8 mouse cellular contexts compared by ENCODE assay signal in the genomic region with DNA sequence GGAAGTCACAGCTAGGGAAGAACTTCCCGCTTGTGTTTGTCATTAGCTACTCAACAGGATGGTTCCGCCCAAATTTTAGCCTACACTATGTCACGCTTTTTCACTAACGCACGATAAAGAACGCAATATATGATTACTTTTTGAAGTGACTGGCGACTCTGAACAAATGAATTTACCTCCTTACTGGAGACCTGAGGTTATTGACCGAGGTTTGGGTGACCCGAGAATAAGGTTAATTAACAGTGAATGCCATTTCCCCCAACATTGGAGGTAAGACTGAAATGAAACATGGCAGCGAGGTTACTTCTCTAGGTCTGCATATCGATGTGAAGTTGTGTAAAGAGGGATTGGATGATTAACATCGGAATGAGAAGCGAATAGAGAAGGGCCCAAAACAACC. TPM values are rescaled to one million over a fixed set of nuclear protein-coding genes. Genes with fewer than 3 reads are reported as not detected.
A peak's percentile ranks its signal among the peaks of the same experiment; 100 is the strongest.
DNase-seq lines count a peak whose midpoint lies in the region; ATAC-seq lines count a peak whose summit lies in the region.

No protein-coding gene starts in this region.

- peak overlapping the region; percentile 97 for H3K27ac ChIP-seq in heart, embryonic 13.5 days (replicated peaks)
- H3K27ac ChIP-seq in midbrain, embryonic 10.5 days (replicated peaks): peak overlapping the region; percentile 93

- peak overlapping the region; percentile 99 for H3K9ac ChIP-seq in heart, embryonic 13.5 days

- peak overlapping the region; percentile 95 for H3K4me3 ChIP-seq in heart, embryonic 13.5 days
- H3K4me3 ChIP-seq in midbrain, embryonic 10.5 days: peak overlapping the region; percentile 78

- no peak for ATAC-seq in heart, embryonic 13.5 days (ENCODE audit: extremely low read depth, insufficient number of reproducible peaks, low FRiP score, low TSS enrichment)

- WGBS in heart, embryonic 13.5 days: 2% methylated on average over 13 of the region's 13 CpGs
- WGBS in midbrain, embryonic 10.5 days: 8% methylated on average over 13 of the region's 13 CpGs

- no peak for DNase-seq in heart, adult 18-20 months
- peak; percentile 32 for DNase-seq in R1 (ENCODE audit: low read depth, low spot score)
- peak; percentile 18 for DNase-seq in forelimb bud, embryonic 11.5 days (ENCODE audit: low read depth, low spot score)
- DNase-seq in midbrain, embryonic 10.5 days (ENCODE audit: low spot score): peak; percentile 12
- DNase-seq in Muller cell, postnatal 12 days (ENCODE audit: inconsistent ontology term): no peak
- DNase-seq in adrenal gland, postnatal 10 days: no peak
- DNase-seq in frontal cortex, postnatal 36 days (ENCODE audit: low spot score in 2 of 2): no peak

- peaks cover 44% of the 10 kb centered on the region for H3K4me1 ChIP-seq in heart, embryonic 13.5 days
- H3K4me1 ChIP-seq in midbrain, embryonic 10.5 days: peaks cover 46% of the 10 kb centered on the region

- H3K36me3 ChIP-seq in heart, embryonic 13.5 days: no peaks in the 10 kb centered on the region
- H3K36me3 ChIP-seq in midbrain, embryonic 10.5 days: no peaks in the 10 kb centered on the region

- H3K27me3 ChIP-seq in heart, embryonic 13.5 days (replicated peaks): no peaks in the 10 kb centered on the region
- no peaks in the 10 kb centered on the region for H3K27me3 ChIP-seq in midbrain, embryonic 10.5 days (ENCODE audit: low read depth, poor library complexity, severe bottlenecking)

- H3K4me2 ChIP-seq in heart, embryonic 13.5 days: peak overlapping the region; percentile 96

- H3K9me3 ChIP-seq in heart, embryonic 13.5 days: no peaks in the 10 kb centered on the region
- no peaks in the 10 kb centered on the region for H3K9me3 ChIP-seq in midbrain, embryonic 10.5 days (replicated peaks)

RNA-seq across cellular contexts. Expression of gene Gen1, which starts 0.7 kb away (rescaled TPM):
- polyA plus RNA-seq in heart, embryonic 13.5 days (2015; fragmentation: Nextera tagmentation; extraction: Ambion mirVana): 6.8 and 7.2 TPM in 2 replicates
- total RNA-seq in heart, adult 18-20 months (2021): 1 to 10 TPM; 1.1 to 1.3 TPM
- 15.3 and 17.9 TPM in 2 replicates for polyA plus RNA-seq in midbrain, embryonic 10.5 days (2016; fragmentation: Nextera tagmentation; extraction: Ambion mirVana)
- 1 to 10 TPM; 5.6 to 7.6 TPM for total RNA-seq in adrenal gland, postnatal 10 days (2021)

RNA-seq across cellular contexts. Expression of gene Smc6, which starts 0.8 kb away (rescaled TPM):
- 112 and 128 TPM in 2 replicates for polyA plus RNA-seq in heart, embryonic 13.5 days (2015; fragmentation: Nextera tagmentation; extraction: Ambion mirVana)
- 10 to 100 TPM; 39.0 to 50.7 TPM for total RNA-seq in heart, adult 18-20 months (2021)
- polyA plus RNA-seq in midbrain, embryonic 10.5 days (2016; fragmentation: Nextera tagmentation; extraction: Ambion mirVana): 130 TPM in 2 replicates
- 10 to 100 TPM; 50.0 to 58.1 TPM for total RNA-seq in adrenal gland, postnatal 10 days (2021)

RNA-seq across cellular contexts. Expression of gene Msgn1, which starts 56.1 kb away (rescaled TPM):
- polyA plus RNA-seq in heart, embryonic 13.5 days (2015; fragmentation: Nextera tagmentation; extraction: Ambion mirVana): not detected in 2 replicates
- not detected for total RNA-seq in heart, adult 18-20 months (2021)
- not detected in 2 replicates for polyA plus RNA-seq in midbrain, embryonic 10.5 days (2016; fragmentation: Nextera tagmentation; extraction: Ambion mirVana)
- total RNA-seq in adrenal gland, postnatal 10 days (2021): not detected

Comparison
In these comparisons a context has a peak if more than half of its experiments do, and no peak if none do; other contexts are left out.
1. DNase-seq: peak in R1 (single experiment), forelimb bud, embryonic 11.5 days (single experiment) and midbrain, embryonic 10.5 days (single experiment); none in heart, adult 18-20 months (0 of 2), Muller cell, postnatal 12 days (single experiment), adrenal gland, postnatal 10 days (single experiment) and frontal cortex, postnatal 36 days (0 of 2).